Mouse (Mus musculus): Measurements from ENCODE around the gene Gm28551. TPM values are rescaled to one million over a fixed set of nuclear protein-coding genes. Genes with fewer than 3 reads are reported as not detected.
"Not testable (repeated sequence)": the region's sequence is repeated elsewhere in the genome, so short reads cannot be mapped to it uniquely, and the experiment has no call there.

Gm28551 gene
- total RNA-seq (2021): under 1 TPM; 0.20 to 0.59 TPM
- long read RNA-seq: 0 reads

GRCm38 (mm10) chr1:53352327-53353261 is at the start of gene Gm28551, which contains the start of the genes Asdurf and Asnsd1:
Gene Gm28551, minus strand, starts transcription at chr1:53352667.
Gene Asdurf, minus strand, starts transcription at chr1:53352619.
Gene Asnsd1, minus strand, starts transcription at chr1:53352752.
- peak; percentile 97 to 99 for DNase-seq (ENCODE audit: low spot score in 2 of 2)

- DNase-seq (ENCODE audit: low spot score in 2 of 2): peak; percentile 1 to 2
Observed at GRCm38 (mm10) chr1:53393936-53394760, 41.7 kb upstream of the Gm28551 start.

- no peak for DNase-seq (ENCODE audit: low spot score in 2 of 2)
Observed at GRCm38 (mm10) chr1:53388762-53389161, 36.3 kb upstream of the Gm28551 start.

GRCm38 (mm10) chr1:53384085-53384688 is 31.7 kb upstream of the Gm28551 start:
- no peak for DNase-seq (ENCODE audit: low spot score in 2 of 2)

GRCm38 (mm10) chr1:53377731-53378130 is 25.3 kb upstream of the Gm28551 start:
- DNase-seq (ENCODE audit: low spot score in 2 of 2): no peak

- not testable (repeated sequence) for DNase-seq (ENCODE audit: low spot score in 2 of 2)
Observed at GRCm38 (mm10) chr1:53375965-53376364, 23.5 kb upstream of the Gm28551 start.

GRCm38 (mm10) chr1:53358988-53359387 is 6.5 kb upstream of the Gm28551 start:
- no peak for DNase-seq (ENCODE audit: low spot score in 2 of 2)

- DNase-seq (ENCODE audit: low spot score in 2 of 2): no peak
Observed at GRCm38 (mm10) chr1:53341071-53341470, 11.4 kb downstream of the Gm28551 start.

GRCm38 (mm10) chr1:53337403-53337802 is 15.1 kb downstream of the Gm28551 start:
- DNase-seq (ENCODE audit: low spot score in 2 of 2): not testable (repeated sequence)

GRCm38 (mm10) chr1:53335465-53335864 is 17.0 kb downstream of the Gm28551 start:
- DNase-seq (ENCODE audit: low spot score in 2 of 2): no peak

GRCm38 (mm10) chr1:53333527-53333926 is 18.9 kb downstream of the Gm28551 start:
- DNase-seq (ENCODE audit: low spot score in 2 of 2): not testable (repeated sequence)

GRCm38 (mm10) chr1:53324827-53325494 is 27.5 kb downstream of the Gm28551 start:
- no peak for DNase-seq (ENCODE audit: low spot score in 2 of 2)

- no peak for DNase-seq (ENCODE audit: low spot score in 2 of 2)
Observed at GRCm38 (mm10) chr1:53324277-53324676, 28.2 kb downstream of the Gm28551 start.

- DNase-seq (ENCODE audit: low spot score in 2 of 2): no peak
Observed at GRCm38 (mm10) chr1:53323254-53323653, 29.2 kb downstream of the Gm28551 start.

- no peak for DNase-seq (ENCODE audit: low spot score in 2 of 2)
Observed at GRCm38 (mm10) chr1:53321662-53322344, 30.7 kb downstream of the Gm28551 start.

GRCm38 (mm10) chr1:53312989-53313967 is 39.2 kb downstream of the Gm28551 start, which contains the start of gene Osgepl1:
Gene Osgepl1, plus strand, starts transcription at chr1:53313624.
- peak; percentile 74 to 91 for DNase-seq (ENCODE audit: low spot score in 2 of 2)

- no peak for DNase-seq (ENCODE audit: low spot score in 2 of 2)
Observed at GRCm38 (mm10) chr1:53300506-53300905, 52.0 kb downstream of the Gm28551 start.

- DNase-seq (ENCODE audit: low spot score in 2 of 2): peak; percentile 91 to 97
Observed at GRCm38 (mm10) chr1:53296581-53297383, 55.7 kb downstream of the Gm28551 start, which contains the start of the genes Pms1, Ormdl1 and Gm28778. Gene Pms1, minus strand, starts transcription at chr1:53297018. Gene Ormdl1, plus strand, starts transcription at chr1:53297095. Gene Gm28778, plus strand, starts transcription at chr1:53297111.
